Mouse (Mus musculus): ENCODE data around the gene Nat8f2. TPM values are rescaled to one million over a fixed set of nuclear protein-coding genes. Genes with fewer than 3 reads are reported as not detected.

Nat8f2 gene
- total and polyA plus RNA-seq, 3 experiments = 0.06 to 0.12 TPM; not detected in 1

GRCm38 (mm10) chr6:85853481-85853880 is 15.5 kb downstream of the Nat8f2 start:
- Histone ChIP-seq H3K9ac (ENCODE audit: control insufficient read depth, low read depth, low read length, poor library complexity, severe bottlenecking) (no peak overlapping the region), H3K27ac (ENCODE audit: control insufficient read depth, low read depth, low read length) (no peak overlapping the region), H3K79me2 (ENCODE audit: control insufficient read depth, insufficient read depth, low read length, poor library complexity) (no peaks in the 10 kb centered on the region), H3K36me3 (ENCODE audit: control insufficient read depth in 1 of 2, insufficient read depth in 2 of 2, low read length in 2 of 2) (no peaks in the 10 kb centered on the region), H3K4me1 (ENCODE audit: control insufficient read depth in 1 of 2, insufficient read depth in 2 of 2, low read length in 2 of 2) (no peaks in the 10 kb centered on the region), H3K9me3 (replicated peaks; ENCODE audit: insufficient read depth, low read length) (no peaks in the 10 kb centered on the region), H3K4me3 (ENCODE audit: control insufficient read depth in 1 of 2, insufficient read depth in 1 of 2, low read depth in 2 of 2, low read length in 2 of 2) (no peak overlapping the region), H3K27me3 (ENCODE audit: control insufficient read depth in 1 of 2, insufficient read depth in 2 of 2, low read length in 2 of 2) (peaks cover 11 to 12% of the 10 kb centered on the region in 2 experiments)
- TF ChIP-seq NELFE (IDR thresholded peaks at IDR 0.05; ENCODE audit: low read depth, low read length) (no peak), USF2 (IDR thresholded peaks at IDR 0.05; ENCODE audit: borderline replicate concordance in 1 of 2, insufficient read depth in 1 of 2, low read depth in 1 of 2, low read length in 2 of 2) (no peak), E2F4 (IDR thresholded peaks at IDR 0.05; ENCODE audit: borderline replicate concordance, low read depth, low read length) (no peak), MAZ (IDR thresholded peaks at IDR 0.05; ENCODE audit: low read depth, low read length) (no peak), EP300 (IDR thresholded peaks at IDR 0.05; ENCODE audit: low read depth in 1 of 2, low read length in 2 of 2) (no peak), TCF12 (IDR thresholded peaks at IDR 0.05; ENCODE audit: low read depth, low read length) (no peak), MAFK (IDR thresholded peaks at IDR 0.05; ENCODE audit: borderline replicate concordance, low read depth, low read length) (no peak), ZMIZ1 (IDR thresholded peaks at IDR 0.05; ENCODE audit: low read depth, low read length) (no peak), MYC (IDR thresholded peaks at IDR 0.05; ENCODE audit: low read depth, low read length) (no peak), ETS1 (IDR thresholded peaks at IDR 0.05; ENCODE audit: low read depth, low read length) (no peak)
- no peak for DNase-seq (ENCODE audit: low read depth, low spot score)

- H3K79me2 ChIP-seq (ENCODE audit: control insufficient read depth, insufficient read depth, low read length, poor library complexity) = no peaks in the 10 kb centered on the region
- peaks cover 13 to 15% of the 10 kb centered on the region in 2 experiments for H3K27me3 ChIP-seq (ENCODE audit: control insufficient read depth in 1 of 2, insufficient read depth in 2 of 2, low read length in 2 of 2)
- no peak for TF ChIP-seq MYB (IDR thresholded peaks at IDR 0.05; ENCODE audit: low read depth, low read length)
- no peak for TF ChIP-seq MAFK (IDR thresholded peaks at IDR 0.05; ENCODE audit: borderline replicate concordance, low read depth, low read length)
- no peak for TF ChIP-seq ELF1 (IDR thresholded peaks at IDR 0.05; ENCODE audit: low read depth, low read length)
- TF ChIP-seq SIN3A (IDR thresholded peaks at IDR 0.05; ENCODE audit: low read length) = no peak
- TF ChIP-seq POLR2A (IDR thresholded peaks at IDR 0.05; ENCODE audit: control insufficient read depth in 1 of 2, insufficient read depth in 1 of 2, low read depth in 1 of 2, low read length in 2 of 2, poor library complexity in 1 of 2) = no peak
- no peak for TF ChIP-seq ZC3H11A (IDR thresholded peaks at IDR 0.05; ENCODE audit: low read depth, low read length)
- TF ChIP-seq ZKSCAN1 (IDR thresholded peaks at IDR 0.05; ENCODE audit: low read depth, low read length) = no peak
- no peak for TF ChIP-seq NRF1 (IDR thresholded peaks at IDR 0.05; ENCODE audit: insufficient read depth, low read depth, low read length, poor library complexity, severe bottlenecking)
Measured at GRCm38 (mm10) chr6:85851062-85851773, 17.7 kb downstream of the Nat8f2 start.

More at GRCm38 (mm10) chr6:85851062-85851773, 17.7 kb downstream of the Nat8f2 start:
- Histone ChIP-seq H3K4me1 (ENCODE audit: control insufficient read depth in 1 of 2, insufficient read depth in 2 of 2, low read length in 2 of 2) (no peaks in the 10 kb centered on the region), H3K9ac (ENCODE audit: control insufficient read depth, low read depth, low read length, poor library complexity, severe bottlenecking) (no peak overlapping the region), H3K9me3 (replicated peaks; ENCODE audit: insufficient read depth, low read length) (no peaks in the 10 kb centered on the region), H3K4me3 (ENCODE audit: control insufficient read depth in 1 of 2, insufficient read depth in 1 of 2, low read depth in 2 of 2, low read length in 2 of 2) (no peak overlapping the region), H3K27ac (ENCODE audit: control insufficient read depth, low read depth, low read length) (no peak overlapping the region), H3K36me3 (ENCODE audit: control insufficient read depth in 1 of 2, insufficient read depth in 2 of 2, low read length in 2 of 2) (no peaks in the 10 kb centered on the region)
- no peak for DNase-seq (ENCODE audit: low read depth, low spot score)
